Mouse (Mus musculus) adipocyte (in vitro differentiated cells): Measurements from ENCODE around the gene Gm5862.
"Not testable (repeated sequence)": the region's sequence is repeated elsewhere in the genome, so short reads cannot be mapped to it uniquely, and the experiment has no call there.

Experiments
- DNase-seq: peaks from one replicate; pipeline ENCODE4 v3.0.0-alpha.2; 2016; ENCODE audit warnings: low spot score

The Gm5862 gene

DNA sequence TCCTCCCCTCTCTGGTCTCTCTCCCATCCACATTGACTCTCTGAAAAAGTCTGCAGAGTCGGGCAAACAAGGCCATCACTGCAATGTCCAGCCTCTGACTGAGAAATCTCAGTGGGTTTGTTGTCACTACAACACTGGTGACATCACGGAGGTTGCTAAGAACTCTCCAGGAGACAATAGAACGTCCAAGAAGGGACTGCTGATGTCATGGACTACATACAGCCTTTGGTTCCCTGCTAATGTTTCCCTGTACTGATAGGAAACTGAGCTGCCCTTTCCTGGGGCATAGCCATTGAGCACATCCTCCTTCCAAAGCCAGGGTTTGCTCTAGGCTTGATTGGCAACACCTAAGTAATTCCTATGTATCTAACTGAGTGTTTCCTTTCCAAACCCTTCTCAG is at the start of gene Gm5862:
TSS of gene Gm5862 (minus strand) at position 101 of the 400 bp plus-strand sequence.
- not testable (repeated sequence) for DNase-seq

DNA sequence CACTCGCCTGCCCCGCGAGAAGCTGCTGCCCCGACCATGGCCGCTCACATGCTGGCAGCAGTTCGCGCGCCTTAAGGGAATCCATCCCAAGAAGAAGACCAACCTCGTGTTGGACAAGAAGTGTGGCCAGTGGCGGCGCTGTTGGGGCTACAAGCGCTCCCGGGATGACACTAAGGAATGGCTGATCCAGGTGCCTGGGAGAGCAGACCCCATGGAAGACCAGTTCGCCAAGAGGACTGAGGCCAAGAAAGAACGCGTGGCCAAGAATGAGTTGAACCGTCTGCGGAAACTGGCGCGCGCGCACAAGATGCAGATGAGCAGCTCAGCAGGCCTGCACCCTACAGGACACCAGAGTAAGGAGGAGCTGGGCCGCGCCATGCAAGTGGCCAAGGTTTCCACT is 48.0 kb upstream of the Gm5862 start:
- DNase-seq = no peak

DNA sequence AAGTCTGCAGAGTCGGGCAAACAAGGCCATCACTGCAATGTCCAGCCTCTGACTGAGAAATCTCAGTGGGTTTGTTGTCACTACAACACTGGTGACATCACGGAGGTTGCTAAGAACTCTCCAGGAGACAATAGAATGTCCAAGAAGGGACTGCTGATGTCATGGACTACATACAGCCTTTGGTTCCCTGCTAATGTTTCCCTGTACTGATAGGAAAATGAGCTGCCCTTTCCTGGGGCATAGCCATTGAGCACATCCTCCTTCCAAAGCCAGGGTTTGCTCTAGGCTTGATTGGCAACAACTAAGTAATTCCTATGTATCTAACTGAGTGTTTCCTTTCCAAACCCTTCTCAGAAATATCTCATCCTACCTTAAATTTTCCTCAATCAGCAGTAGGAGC is 35.8 kb upstream of the Gm5862 start, which contains the start of gene Gm7347:
TSS of gene Gm7347 (minus strand) at position 101 of the 400 bp plus-strand sequence.
- DNase-seq = not testable (repeated sequence)

DNA sequence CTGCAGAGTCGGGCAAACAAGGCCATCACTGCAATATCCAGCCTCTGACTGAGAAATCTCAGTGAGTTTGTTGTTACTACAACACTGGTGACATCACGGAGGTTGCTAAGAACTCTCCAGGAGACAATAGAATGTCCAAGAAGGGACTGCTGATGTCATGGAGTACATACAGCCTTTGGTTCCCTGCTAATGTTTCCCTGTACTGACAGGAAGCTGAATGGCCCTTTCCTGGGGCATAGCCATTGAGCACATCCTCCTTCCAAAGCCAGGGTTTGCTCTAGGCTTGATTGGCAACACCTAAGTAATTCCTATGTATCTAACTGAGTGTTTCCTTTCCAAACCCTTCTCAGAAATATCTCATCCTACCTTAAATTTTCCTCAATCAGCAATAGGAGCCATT is 16.7 kb upstream of the Gm5862 start, which contains the start of gene Speer4a:
TSS of gene Speer4a (minus strand) at position 101 of the 400 bp plus-strand sequence.
- DNase-seq = not testable (repeated sequence)

GRCm38 (mm10) chr5:26007697-26008096 is 15.0 kb downstream of the Gm5862 start:
- DNase-seq = not testable (repeated sequence)

- not testable (repeated sequence) for DNase-seq
Observed at GRCm38 (mm10) chr5:26006937-26007695, 15.6 kb downstream of the Gm5862 start.

- not testable (repeated sequence) for DNase-seq
Observed at GRCm38 (mm10) chr5:26004698-26005097, 18.0 kb downstream of the Gm5862 start, which contains the start of gene Gm1979. TSS of gene Gm1979 (minus strand) at chr5:26004798.

GRCm38 (mm10) chr5:25988550-25988949 is 34.2 kb downstream of the Gm5862 start, which contains the start of gene Gm21698:
TSS of gene Gm21698 (minus strand) at chr5:25988650.
- not testable (repeated sequence) for DNase-seq

- not testable (repeated sequence) for DNase-seq
Observed at GRCm38 (mm10) chr5:25972563-25972962, 50.2 kb downstream of the Gm5862 start, which contains the start of gene Gm21680. TSS of gene Gm21680 (minus strand) at chr5:25972663.
